Mouse (Mus musculus): ENCODE results near the gene Fchsd2. TPM values are rescaled to one million over a fixed set of nuclear protein-coding genes. Genes with fewer than 3 reads are reported as not detected.

Gene Fchsd2
- polyA plus RNA-seq, 1 experiment from 2014 or later, result 4.2 TPM

DNA sequence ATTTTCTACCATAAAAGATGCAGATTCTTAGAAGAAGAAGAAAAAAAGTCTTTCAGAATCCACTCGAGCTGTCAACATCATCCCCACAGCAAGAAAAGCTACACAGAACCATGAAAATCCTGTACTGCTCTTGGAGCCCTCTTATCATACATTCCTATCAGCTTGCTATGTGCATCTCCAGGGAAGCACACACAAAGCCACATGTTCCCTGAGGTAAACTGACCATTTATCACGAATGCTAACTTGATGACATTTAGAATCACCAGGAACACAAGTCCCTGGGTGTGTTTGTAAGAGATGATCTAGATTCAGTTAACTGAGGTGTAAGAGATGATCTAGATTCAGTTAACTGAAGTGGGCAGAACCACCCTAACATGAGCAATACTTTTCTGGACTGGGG is 214.2 kb downstream of the Fchsd2 start:
- 42% methylated on average over 2 of the region's 2 CpGs for WGBS (ENCODE audit: insufficient replicate concordance)
- ATAC-seq (ENCODE audit: low read depth), result no peak

GRCm38 (mm10) chr7:101309985-101310326 is 217.3 kb downstream of the Fchsd2 start:
- DNase-seq, result no peak
- Histone ChIP-seq H3K9me3 (replicated peaks) (no peaks in the 10 kb centered on the region), H3K27me3 (no peaks in the 10 kb centered on the region), H3K27ac (peak overlapping the region; percentile 93), H3K4me1 (replicated peaks) (peaks cover 46% of the 10 kb centered on the region), H3K9ac (peak overlapping the region; percentile 82), H3K4me2 (peak overlapping the region; percentile 74), H3K4me3 (replicated peaks) (peak overlapping the region; percentile 67), H3K36me3 (no peaks in the 10 kb centered on the region)
- no peak for ATAC-seq (ENCODE audit: low read depth)
- 39% methylated on average over 5 of the region's 5 CpGs for WGBS (ENCODE audit: insufficient replicate concordance)

More for the DNA sequence above, 214.2 kb downstream of the Fchsd2 start:
- no peak overlapping the region for H3K4me2 ChIP-seq
- H3K27ac ChIP-seq, result no peak overlapping the region
- H3K4me3 ChIP-seq (replicated peaks), result no peak overlapping the region
- H3K4me1 ChIP-seq (replicated peaks), result peaks cover 32% of the 10 kb centered on the region
- H3K36me3 ChIP-seq, result no peaks in the 10 kb centered on the region
- DNase-seq, result no peak
- H3K27me3 ChIP-seq, result 0 out of 2 replicates have a peak, but pooled peaks cover under 1% of the 10 kb centered on the region
- H3K9ac ChIP-seq, result no peak overlapping the region
- no peaks in the 10 kb centered on the region for H3K9me3 ChIP-seq (replicated peaks)

- DNase-seq (peak; percentile 96), ATAC-seq (ENCODE audit: low read depth) (peak; percentile 95)
- H3K4me2 ChIP-seq, result peak overlapping the region; percentile 74
- H3K36me3 ChIP-seq, result no peaks in the 10 kb centered on the region
- peak overlapping the region; percentile 67 for H3K4me3 ChIP-seq (replicated peaks)
- H3K9me3 ChIP-seq (replicated peaks), result no peaks in the 10 kb centered on the region
- peaks cover 51% of the 10 kb centered on the region for H3K4me1 ChIP-seq (replicated peaks)
- peak overlapping the region; percentile 93 for H3K27ac ChIP-seq
- no peaks in the 10 kb centered on the region for H3K27me3 ChIP-seq
- WGBS (ENCODE audit: insufficient replicate concordance), result 1% methylated on average over 43 of the region's 43 CpGs
- peak overlapping the region; percentile 82 for H3K9ac ChIP-seq
These were observed 217.8 kb downstream of the Fchsd2 start for GRCm38 (mm10) chr7:101310327-101311028.

GRCm38 (mm10) chr7:101311061-101311460 is 218.4 kb downstream of the Fchsd2 start:
- WGBS (ENCODE audit: insufficient replicate concordance), result 11% methylated on average over 2 of the region's 2 CpGs
- Histone ChIP-seq H3K27ac (peak overlapping the region; percentile 71), H3K4me2 (peak overlapping the region; percentile 74), H3K9me3 (replicated peaks) (no peaks in the 10 kb centered on the region), H3K4me3 (replicated peaks) (peak overlapping the region; percentile 67), H3K36me3 (no peaks in the 10 kb centered on the region), H3K9ac (peak overlapping the region; percentile 52), H3K27me3 (no peaks in the 10 kb centered on the region), H3K4me1 (replicated peaks) (peaks cover 57% of the 10 kb centered on the region)
- no peak for DNase-seq
- no peak for ATAC-seq (ENCODE audit: low read depth)

DNA sequence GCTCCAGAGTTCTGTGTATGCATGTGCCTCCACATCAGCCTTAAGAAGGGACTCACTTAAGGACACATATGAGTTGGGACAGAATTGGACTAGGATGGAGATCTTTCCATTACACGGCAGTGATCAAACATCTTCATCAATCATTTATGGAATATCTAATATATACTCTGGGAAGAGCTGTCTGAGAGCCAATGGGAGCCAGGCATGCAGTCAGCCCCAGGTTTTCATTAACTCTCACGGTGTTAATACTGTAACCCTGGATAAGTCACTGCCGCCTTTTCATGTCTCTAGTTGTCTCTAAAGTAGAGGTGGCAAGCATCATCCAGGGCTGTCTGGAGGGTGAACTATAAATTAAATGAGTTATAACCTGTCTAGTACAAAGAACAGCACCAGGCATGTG is 220.4 kb downstream of the Fchsd2 start:
- Histone ChIP-seq H3K27ac (no peak overlapping the region), H3K9ac (no peak overlapping the region), H3K36me3 (no peaks in the 10 kb centered on the region), H3K4me3 (replicated peaks) (no peak overlapping the region), H3K27me3 (no peaks in the 10 kb centered on the region), H3K9me3 (replicated peaks) (no peaks in the 10 kb centered on the region), H3K4me1 (replicated peaks) (peaks cover 77% of the 10 kb centered on the region), H3K4me2 (no peak overlapping the region)
- DNase-seq (no peak), ATAC-seq (ENCODE audit: low read depth) (no peak)
- 67% methylated on average over 3 of the region's 3 CpGs for WGBS (ENCODE audit: insufficient replicate concordance)

GRCm38 (mm10) chr7:101314396-101314795 is 221.7 kb downstream of the Fchsd2 start:
- WGBS (ENCODE audit: insufficient replicate concordance), result 67% methylated on average over 5 of the region's 5 CpGs
- H3K4me1 ChIP-seq (replicated peaks), result peaks cover 91% of the 10 kb centered on the region
- H3K9me3 ChIP-seq (replicated peaks), result no peaks in the 10 kb centered on the region
- 0 out of 2 replicates have a peak overlapping the region, but pooled peaks have one; percentile 36 for H3K9ac ChIP-seq
- H3K36me3 ChIP-seq, result no peaks in the 10 kb centered on the region
- 0 out of 2 replicates have a peak overlapping the region, but pooled peaks have one; percentile 91 for H3K27ac ChIP-seq
- ATAC-seq (ENCODE audit: low read depth) (no peak), DNase-seq (no peak)
- H3K27me3 ChIP-seq, result no peaks in the 10 kb centered on the region
- no peak overlapping the region for H3K4me2 ChIP-seq
- H3K4me3 ChIP-seq (replicated peaks), result no peak overlapping the region

DNA sequence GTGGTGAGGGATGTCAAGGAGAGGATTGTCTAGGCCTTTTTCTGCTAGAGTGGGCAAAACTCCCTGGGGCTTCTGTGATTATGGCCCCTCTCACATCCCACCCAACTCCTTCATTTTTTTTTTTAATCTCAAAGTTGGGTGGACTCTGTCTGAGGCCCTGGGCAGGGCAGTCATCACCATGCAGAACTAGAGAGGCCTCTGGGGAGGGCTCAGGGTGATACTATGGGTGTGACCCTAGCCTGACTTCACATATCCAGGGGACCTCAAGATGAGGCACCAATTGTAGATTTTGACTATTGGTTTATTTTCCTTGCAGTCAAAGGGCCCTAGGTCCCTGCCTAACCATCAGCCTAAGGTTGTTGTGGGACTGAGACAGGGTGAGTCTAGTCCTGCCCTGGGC is 223.0 kb downstream of the Fchsd2 start:
- H3K27me3 ChIP-seq, result no peaks in the 10 kb centered on the region
- H3K4me2 ChIP-seq, result peak overlapping the region; percentile 45
- H3K4me3 ChIP-seq (replicated peaks), result no peak overlapping the region
- ATAC-seq (ENCODE audit: low read depth) (peak; percentile 81), DNase-seq (no peak)
- peak overlapping the region; percentile 91 for H3K27ac ChIP-seq
- H3K9me3 ChIP-seq (replicated peaks), result no peaks in the 10 kb centered on the region
- no peaks in the 10 kb centered on the region for H3K36me3 ChIP-seq
- peaks cover 96% of the 10 kb centered on the region for H3K4me1 ChIP-seq (replicated peaks)
- peak overlapping the region; percentile 36 for H3K9ac ChIP-seq

GRCm38 (mm10) chr7:101316591-101317001 is 223.9 kb downstream of the Fchsd2 start:
- H3K36me3 ChIP-seq, result no peaks in the 10 kb centered on the region
- H3K4me1 ChIP-seq (replicated peaks), result peaks cover 98% of the 10 kb centered on the region
- no peak overlapping the region for H3K4me3 ChIP-seq (replicated peaks)
- ATAC-seq (ENCODE audit: low read depth) (peak; percentile 50), DNase-seq (peak; percentile 55)
- peak overlapping the region; percentile 91 for H3K27ac ChIP-seq
- peak overlapping the region; percentile 56; the same call in 1 of the 2 replicates for H3K9ac ChIP-seq
- WGBS (ENCODE audit: insufficient replicate concordance), result 11% methylated on average over 6 of the region's 6 CpGs
- H3K4me2 ChIP-seq, result peak overlapping the region; percentile 45
- no peaks in the 10 kb centered on the region for H3K27me3 ChIP-seq
- H3K9me3 ChIP-seq (replicated peaks), result no peaks in the 10 kb centered on the region

DNA sequence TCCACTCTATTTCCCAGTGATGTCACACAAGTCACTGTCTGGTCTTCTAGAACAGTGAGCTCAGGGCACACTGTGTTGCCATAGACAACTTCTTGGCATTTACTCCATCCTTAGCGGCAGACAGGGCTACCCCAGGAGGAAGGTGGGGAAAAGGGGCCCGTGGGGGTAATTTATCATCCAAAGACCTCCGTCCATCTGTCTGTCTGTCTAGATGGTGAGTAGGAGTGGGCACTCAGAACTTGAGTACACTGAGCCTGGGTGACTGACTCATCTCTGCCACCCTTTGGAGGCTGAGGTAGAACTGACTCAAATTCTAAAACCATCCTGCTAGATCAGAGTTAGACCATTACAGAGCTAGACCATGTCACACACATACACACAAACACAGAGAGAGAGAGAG is 224.4 kb downstream of the Fchsd2 start, which contains the start of gene Stard10:
Gene Stard10, plus strand, starts transcription at position 73 of the 400 bp plus-strand sequence.
- Histone ChIP-seq H3K36me3 (no peaks in the 10 kb centered on the region), H3K9me3 (replicated peaks) (no peaks in the 10 kb centered on the region), H3K4me2 (peak within 1 kb of the TSS; percentile 45), H3K27me3 (no peaks in the 10 kb centered on the region), H3K4me3 (replicated peaks) (no peak within 1 kb of the TSS), H3K27ac (peak within 1 kb of the TSS; percentile 91), H3K4me1 (replicated peaks) (peaks cover 98% of the 10 kb centered on the region), H3K9ac (peak within 1 kb of the TSS; percentile 56)
- no peak for DNase-seq
- ATAC-seq (ENCODE audit: low read depth), result no peak
- 52% methylated on average over 3 of the region's 3 CpGs for WGBS (ENCODE audit: insufficient replicate concordance)

DNA sequence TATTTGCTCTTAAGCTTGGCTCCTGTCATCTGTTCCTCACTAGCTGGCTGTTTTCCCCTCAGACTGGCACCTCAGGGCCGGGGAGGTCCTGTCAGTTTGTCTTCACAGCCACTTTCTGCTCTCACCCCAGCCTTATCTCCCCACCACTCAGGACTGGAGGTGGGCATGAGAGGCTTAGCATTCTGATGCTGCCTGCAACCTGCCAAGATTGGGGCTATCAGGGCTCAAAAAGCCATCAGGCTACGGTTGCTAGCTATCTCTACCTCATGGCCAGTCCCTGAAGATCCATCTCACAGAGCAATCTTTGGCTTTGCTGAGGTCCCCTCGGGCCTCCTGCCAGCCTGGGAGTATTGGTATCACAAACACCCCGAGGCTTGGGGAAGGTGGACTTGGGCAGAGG is 226.2 kb downstream of the Fchsd2 start:
- H3K9ac ChIP-seq, result peak overlapping the region; percentile 40
- H3K4me1 ChIP-seq (replicated peaks), result peaks cover 99% of the 10 kb centered on the region
- ATAC-seq (ENCODE audit: low read depth), result peak; percentile 45
- H3K27ac ChIP-seq, result peak overlapping the region; percentile 91
- H3K4me2 ChIP-seq, result peak overlapping the region; percentile 32
- no peak overlapping the region for H3K4me3 ChIP-seq (replicated peaks)
- 14% methylated on average over 4 of the region's 4 CpGs for WGBS (ENCODE audit: insufficient replicate concordance)
- no peaks in the 10 kb centered on the region for H3K9me3 ChIP-seq (replicated peaks)
- peak; percentile 57 for DNase-seq
- no peaks in the 10 kb centered on the region for H3K36me3 ChIP-seq
- no peaks in the 10 kb centered on the region for H3K27me3 ChIP-seq

GRCm38 (mm10) chr7:101319796-101320195 is 227.1 kb downstream of the Fchsd2 start:
- H3K4me3 ChIP-seq (replicated peaks), result no peak overlapping the region
- H3K36me3 ChIP-seq, result no peaks in the 10 kb centered on the region
- H3K4me2 ChIP-seq, result peak overlapping the region; percentile 99
- H3K4me1 ChIP-seq (replicated peaks), result peaks cover 100% of the 10 kb centered on the region
- ATAC-seq (ENCODE audit: low read depth) (no peak), DNase-seq (no peak)
- H3K9ac ChIP-seq, result peak overlapping the region; percentile 87; the same call in 1 of the 2 replicates
- 70% methylated on average over 1 of the region's 1 CpGs for WGBS (ENCODE audit: insufficient replicate concordance)
- no peaks in the 10 kb centered on the region for H3K9me3 ChIP-seq (replicated peaks)
- H3K27me3 ChIP-seq, result no peaks in the 10 kb centered on the region
- peak overlapping the region; percentile 91 for H3K27ac ChIP-seq
